Mouse (Mus musculus) CH12.LX (cell line): Measurements from ENCODE around the gene St8sia6.
A peak's percentile ranks its signal among the peaks of the same experiment; 100 is the strongest.

Source experiments
- CTCF ChIP-seq, 2 experiments: IDR thresholded peaks in 1 of 2; conservative IDR thresholded peaks in 1 of 2; 2 replicates each; pipeline ENCODE4 v1.5.1; 2011 to 2012; ENCODE audit warnings: low read depth in 2 of 2, low read length in 2 of 2, improper control_type of control experiment in 1 of 2, inconsistent platforms in 1 of 2, mild to moderate bottlenecking in 1 of 2, moderate library complexity in 1 of 2
- ELF1 ChIP-seq: IDR thresholded peaks from 2 replicates; pipeline ENCODE4 v1.6.1; 2014; ENCODE audit warnings: low read depth, mild to moderate bottlenecking, inconsistent platforms, low read length, improper control_type of control experiment
- EP300 ChIP-seq: IDR thresholded peaks from 2 replicates; pipeline ENCODE4 v1.6.1; 2011; ENCODE audit warnings: low read length, improper control_type of control experiment
- JUN ChIP-seq: IDR thresholded peaks from 2 replicates; pipeline ENCODE4 v1.6.1; 2011; ENCODE audit warnings: low read depth, mild to moderate bottlenecking, low read length, improper control_type of control experiment, moderate library complexity; ENCODE audit not compliant: insufficient read depth
- MAFK ChIP-seq: IDR thresholded peaks from 2 replicates; pipeline ENCODE4 v1.6.1; 2011; ENCODE audit warnings: low read length, improper control_type of control experiment; ENCODE audit not compliant: insufficient replicate concordance
- MAZ ChIP-seq: IDR thresholded peaks from 2 replicates; pipeline ENCODE4 v1.6.1; 2012; ENCODE audit warnings: low read depth, mild to moderate bottlenecking, inconsistent platforms, low read length, improper control_type of control experiment, moderate library complexity
- POLR2A ChIP-seq: IDR thresholded peaks from 2 replicates; pipeline ENCODE4 v1.6.1; 2011; ENCODE audit warnings: low read depth, mild to moderate bottlenecking, improper control_type of control experiment, low read length
- POLR2AphosphoS2 ChIP-seq: IDR thresholded peaks from 2 replicates; pipeline ENCODE4 v1.6.1; 2011; ENCODE audit warnings: low read depth, low read length, improper control_type of control experiment
- UBTF ChIP-seq: IDR thresholded peaks from 2 replicates; pipeline ENCODE4 v1.6.1; 2012; ENCODE audit warnings: low read depth, mild to moderate bottlenecking, inconsistent platforms, low read length, improper control_type of control experiment, moderate library complexity
- ZMIZ1 ChIP-seq: IDR thresholded peaks from 2 replicates; pipeline ENCODE4 v1.6.1; 2012; ENCODE audit warnings: low read depth, mild to moderate bottlenecking, inconsistent platforms, low read length, improper control_type of control experiment

- TF ChIP-seq ELF1 (no peak), POLR2AphosphoS2 (no peak), MAZ (no peak), CTCF (conservative IDR thresholded peaks at IDR 0.05 in 1 of 2, IDR thresholded peaks at IDR 0.05 in 1 of 2; ENCODE audit: low read depth in 2 of 2, low read length in 2 of 2) (peak in 1 of 2 experiments; percentile 64; a peak in 2 of 4 replicates), POLR2A (no peak), UBTF (no peak), JUN (no peak), MAFK (no peak), ZMIZ1 (no peak), EP300 (no peak)
Measured at GRCm38 (mm10) chr2:13672946-13673345, 120.9 kb downstream of the St8sia6 start.
